Mouse (Mus musculus) stomach, postnatal 0 days (tissue): ENCODE results near the gene Aicda.

Experiments
- CTCF ChIP-seq: IDR thresholded peaks from 2 replicates; pipeline ENCODE4 v1.5.1; 2016; ENCODE audit warnings: antibody characterized with exemption, low read depth, mild to moderate bottlenecking, moderate library complexity
- EP300 ChIP-seq: optimal IDR thresholded peaks from 2 replicates; pipeline ENCODE3; 2016; ENCODE audit warnings: antibody characterized with exemption

- no peak for TF ChIP-seq EP300
- no peak for TF ChIP-seq CTCF
These were observed 14.0 kb upstream of the Aicda start for GRCm38 (mm10) chr6:122539564-122539963.
